Mouse (Mus musculus) 3T3-L1 (cell line): ENCODE data around the gene Olfr128.
"Not testable (repeated sequence)": the region's sequence is repeated elsewhere in the genome, so short reads cannot be mapped to it uniquely, and the experiment has no call there.

ENCODE experiments used
- DNase-seq: peaks from one replicate; pipeline ENCODE4 v3.0.0-alpha.2; 2015; ENCODE audit warnings: low read depth, low spot score

Olfr128 gene

DNA sequence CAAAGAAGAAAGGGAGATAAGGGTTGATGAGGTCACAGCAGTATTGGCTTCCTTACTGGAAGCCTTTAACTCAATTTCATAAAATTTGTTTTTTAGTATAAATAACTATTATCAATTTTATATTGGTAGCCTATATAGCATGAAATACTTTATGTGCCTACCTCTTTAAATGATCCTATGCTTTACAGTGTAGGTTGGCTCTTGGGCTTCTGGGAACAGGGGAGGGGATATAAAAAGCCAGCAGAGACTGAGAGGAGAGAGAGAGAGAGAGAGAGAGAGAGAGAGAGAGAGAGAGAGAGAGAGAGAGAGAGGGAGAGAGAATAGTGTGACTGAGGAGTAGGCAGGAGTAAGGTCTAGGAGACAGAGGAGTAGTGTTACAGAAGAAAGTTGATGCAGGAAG is at the start of gene Olfr128:
Gene Olfr128, plus strand, starts transcription at position 301 of the 400 bp plus-strand sequence.
- no peak for DNase-seq

DNA sequence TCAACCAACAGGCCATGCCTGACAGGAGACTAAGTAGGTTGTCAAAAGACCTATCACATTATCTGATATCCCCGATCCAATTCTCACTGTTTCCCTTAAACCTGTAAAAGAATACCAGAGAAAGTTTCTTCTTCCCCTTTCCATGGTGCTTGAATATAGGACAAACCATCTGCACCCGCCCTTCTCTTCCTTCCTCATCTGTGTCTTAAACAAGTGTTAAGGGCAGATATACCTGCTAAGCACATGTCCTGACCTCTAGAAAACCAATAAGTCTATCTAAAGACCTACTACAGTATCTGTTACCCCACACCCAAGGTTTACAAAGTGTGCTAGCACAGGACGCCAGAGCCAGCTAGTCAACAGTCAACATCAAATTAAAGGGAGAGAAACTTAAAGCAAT is 46.5 kb upstream of the Olfr128 start:
- DNase-seq: no peak

GRCm38 (mm10) chr17:37900137-37900536 is 20.2 kb upstream of the Olfr128 start, which contains the start of gene Olfr127:
Gene Olfr127 (plus strand): TSS chr17:37900437.
- DNase-seq: no peak

DNA sequence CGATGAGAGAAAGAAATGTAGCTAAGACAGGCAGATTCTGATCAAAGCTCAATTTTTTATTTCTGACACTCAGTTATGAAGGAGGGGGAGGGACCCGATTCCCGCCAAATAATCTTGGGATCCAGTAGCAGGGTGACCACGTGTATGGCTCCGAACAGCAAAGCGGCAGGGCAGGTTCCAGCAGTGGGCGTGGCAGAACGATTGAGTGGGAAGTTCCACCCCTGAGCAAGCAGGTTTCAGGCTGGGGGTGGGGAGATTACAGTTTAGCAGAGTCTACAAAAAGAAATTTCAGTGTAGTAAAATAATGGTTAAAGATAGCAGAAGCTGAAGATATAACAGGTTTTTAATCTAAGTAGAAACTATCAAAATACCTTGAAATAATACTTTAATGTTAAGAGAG is 13.5 kb upstream of the Olfr128 start:
- not testable (repeated sequence) for DNase-seq

GRCm38 (mm10) chr17:37952979-37953378 is 32.6 kb downstream of the Olfr128 start, which contains the start of gene Olfr761:
Gene Olfr761 (minus strand): TSS chr17:37953079.
- DNase-seq: no peak

DNA sequence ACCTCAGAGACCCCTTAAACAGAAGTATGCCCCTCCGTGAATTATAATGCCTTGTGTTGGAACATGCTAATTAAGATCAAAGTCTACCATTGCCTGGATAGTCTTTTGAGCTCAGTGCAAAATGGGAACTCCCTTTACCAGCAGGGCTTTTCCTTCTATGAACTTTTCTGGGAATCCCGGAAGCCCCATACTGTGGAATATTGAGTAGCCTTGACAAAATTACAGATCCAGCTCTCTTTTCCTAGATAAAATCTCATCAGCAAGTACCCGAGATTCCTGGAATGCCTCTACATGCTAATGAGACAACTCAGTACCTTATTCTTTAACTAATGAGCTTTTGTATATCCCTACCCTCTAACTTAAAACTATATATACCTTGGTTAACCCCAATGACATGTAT is 53.2 kb downstream of the Olfr128 start:
- DNase-seq: no peak
